Mouse (Mus musculus) midbrain, embryonic 11.5 days (tissue): ENCODE measurements around the gene Xntrpc. TPM values are rescaled to one million over a fixed set of nuclear protein-coding genes. Genes with fewer than 3 reads are reported as not detected.
"Not testable (repeated sequence)": the region's sequence is repeated elsewhere in the genome, so short reads cannot be mapped to it uniquely, and the experiment has no call there.

Experiments
- ATAC-seq: fragments of 200-750 bp; cut with Nextera tagmentation; 2 replicates; pipeline ENCODE4 v1.8.0; 2017; ENCODE audit warnings: moderate TSS enrichment, moderate library complexity; ENCODE audit not compliant: low FRiP score
- DNase-seq: peaks from one replicate; pipeline ENCODE4 v3.0.0; 2015; ENCODE audit warnings: low spot score; ENCODE audit errors: missing footprints
- H3K27ac ChIP-seq: fragments of 300-500 bp; sonication (generic); 2 replicates; pipeline ENCODE4 v1.5.1; 2014; ENCODE audit warnings: low read depth, low read length
- H3K27me3 ChIP-seq: fragments of 300-500 bp; sonication (generic); 2 replicates; pipeline ENCODE4 v1.6.1; 2014; ENCODE audit warnings: mild to moderate bottlenecking, low read length, moderate library complexity, mixed read lengths; ENCODE audit not compliant: control insufficient read depth, insufficient read depth
- H3K36me3 ChIP-seq: fragments of 300-500 bp; sonication (generic); 2 replicates; pipeline ENCODE4 v1.6.1; 2014; ENCODE audit warnings: mild to moderate bottlenecking, low read length, moderate library complexity, mixed read lengths; ENCODE audit not compliant: control insufficient read depth, insufficient read depth
- H3K4me1 ChIP-seq: fragments of 300-500 bp; sonication (generic); 2 replicates; pipeline ENCODE4 v1.6.1; 2014; ENCODE audit warnings: low read length; ENCODE audit not compliant: control insufficient read depth, insufficient read depth
- H3K4me2 ChIP-seq: fragments of 300-500 bp; sonication (generic); 2 replicates; pipeline ENCODE4 v1.6.1; 2014; ENCODE audit warnings: mild to moderate bottlenecking, moderate library complexity
- H3K4me3 ChIP-seq: fragments of 300-500 bp; sonication (generic); 2 replicates; pipeline ENCODE4 v1.5.1; 2014; ENCODE audit warnings: low read depth, low read length
- H3K9ac ChIP-seq: fragments of 300-500 bp; sonication (generic); 2 replicates; pipeline ENCODE4 v1.6.1; 2014; ENCODE audit warnings: low read length
- H3K9me3 ChIP-seq: fragments of 300-500 bp; sonication (generic); 2 replicates; pipeline ENCODE4 v1.6.1; 2016; ENCODE audit warnings: low read length; ENCODE audit not compliant: control insufficient read depth
- WGBS: fragments of 180-500 bp; shearing (Covaris S2); extraction: QIAGEN DNeasy Blood & Tissue Kit; methylation state at CpG from one replicate; pipeline ENCODE4 v1.1.7; 2014; 5-methylcytosine and 5-hydroxymethylcytosine counted together
- polyA plus RNA-seq: library from polyadenylated mRNA; unstranded; fragments of >200 nt; fragmentation: Nextera tagmentation; extraction: Ambion mirVana; gene quantifications from 2 replicates; pipeline ENCODE4 v1.2.1, GENCODE M21; 2014

The Xntrpc gene
- polyA plus RNA-seq, 1 experiment from 2014 or later: 1.2 TPM

DNA sequence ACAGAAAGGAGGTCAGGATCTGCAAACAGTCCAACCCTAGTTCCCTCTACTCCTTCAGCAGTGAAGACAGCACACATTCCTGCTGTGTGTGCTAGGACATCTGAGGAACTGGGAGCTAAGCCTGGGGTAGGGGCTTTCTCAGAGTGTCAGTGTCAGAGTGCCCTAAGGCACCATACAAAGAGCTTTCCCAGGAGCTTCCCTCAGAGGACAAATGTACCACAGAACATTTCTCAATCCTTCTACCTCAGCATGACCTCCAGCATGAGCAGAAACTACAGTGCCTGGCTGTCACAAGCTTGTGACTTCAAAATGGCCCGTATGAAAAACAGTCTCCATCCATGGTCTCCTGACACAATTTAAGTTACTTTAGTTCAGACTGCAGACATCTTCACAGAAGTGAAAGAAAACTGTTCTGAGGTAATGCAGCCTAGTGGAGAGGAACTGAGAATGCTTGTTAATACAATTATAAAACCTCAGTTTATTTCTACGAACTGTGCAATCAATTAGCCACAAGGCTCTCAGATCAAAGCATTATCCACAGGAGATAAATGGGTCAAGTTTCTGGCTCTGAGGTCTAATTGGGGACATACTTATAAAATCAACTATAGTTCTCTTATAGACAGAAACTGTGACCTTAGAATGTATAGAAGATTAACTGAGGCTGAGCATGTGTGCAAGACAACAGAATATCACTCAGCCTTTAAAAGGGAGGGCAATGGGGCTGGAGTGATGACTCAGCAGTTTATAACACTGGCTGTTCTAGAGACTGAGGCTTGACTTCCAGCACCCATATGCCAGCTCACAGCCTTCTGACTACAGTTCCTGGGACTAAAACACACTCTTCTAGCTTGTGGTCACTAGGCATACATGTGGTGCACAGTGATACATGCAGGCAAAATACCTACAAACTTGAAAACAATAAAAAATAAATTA is 40.1 kb upstream of the Xntrpc start:
- DNase-seq (no peak), ATAC-seq (no peak)
- H3K27ac ChIP-seq: no peak overlapping the region
- H3K9ac ChIP-seq: no peak overlapping the region
- WGBS: 92% methylated on average over 2 of the region's 2 CpGs
- H3K27me3 ChIP-seq: no peaks in the 10 kb centered on the region
- no peak overlapping the region for H3K4me3 ChIP-seq
- H3K4me2 ChIP-seq: no peak overlapping the region
- no peaks in the 10 kb centered on the region for H3K9me3 ChIP-seq
- H3K36me3 ChIP-seq: peaks cover 12% of the 10 kb centered on the region; the same call in 1 of the 2 replicates
- H3K4me1 ChIP-seq: no peaks in the 10 kb centered on the region

DNA sequence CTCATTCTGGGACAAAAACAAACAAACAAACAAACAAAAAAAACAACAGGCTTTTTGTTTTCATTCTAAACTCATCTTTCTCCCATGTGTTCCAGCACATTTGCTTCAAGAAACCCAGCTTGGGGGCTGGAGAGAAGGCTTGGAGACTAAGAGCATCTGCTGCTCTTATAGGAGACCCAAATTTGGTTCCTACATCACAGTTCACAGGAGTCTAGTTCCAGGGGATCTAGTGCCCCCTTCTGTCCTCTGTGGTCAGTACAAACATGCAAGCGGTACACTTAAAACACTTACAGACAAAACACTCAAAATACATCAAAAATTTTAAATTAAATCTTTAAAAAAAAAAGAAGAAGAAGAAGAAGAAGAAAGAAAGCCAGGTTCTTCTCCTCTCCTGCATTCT is 30.6 kb upstream of the Xntrpc start:
- no peak overlapping the region for H3K4me2 ChIP-seq
- H3K27ac ChIP-seq: no peak overlapping the region
- H3K36me3 ChIP-seq: peaks cover 17% of the 10 kb centered on the region
- ATAC-seq (no peak), DNase-seq (no peak)
- 89% methylated on average over 1 of the region's 1 CpGs for WGBS
- no peaks in the 10 kb centered on the region for H3K9me3 ChIP-seq
- no peaks in the 10 kb centered on the region for H3K4me1 ChIP-seq
- no peaks in the 10 kb centered on the region for H3K27me3 ChIP-seq
- H3K4me3 ChIP-seq: no peak overlapping the region
- no peak overlapping the region for H3K9ac ChIP-seq

DNA sequence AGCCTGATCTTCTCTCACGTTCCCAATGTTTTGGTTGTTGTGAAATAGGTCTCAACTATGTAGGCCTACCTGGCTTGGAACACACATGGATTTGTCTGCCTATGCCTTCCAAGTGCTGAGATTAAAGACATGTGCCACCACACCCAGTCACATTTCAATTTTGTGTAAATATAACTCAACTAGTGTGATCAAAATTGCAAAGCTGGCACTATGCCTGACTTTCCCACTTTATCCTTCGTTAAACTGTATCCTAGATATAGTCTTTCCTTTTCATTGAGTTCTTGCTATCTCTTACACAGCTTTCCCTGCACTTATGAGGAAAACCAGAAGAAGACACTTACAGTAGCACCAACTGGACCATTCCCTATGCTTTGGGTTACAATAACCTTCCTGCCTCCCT is 30.0 kb upstream of the Xntrpc start:
- Histone ChIP-seq H3K27ac (no peak overlapping the region), H3K36me3 (peaks cover 17% of the 10 kb centered on the region), H3K9ac (no peak overlapping the region), H3K4me2 (no peak overlapping the region), H3K4me1 (no peaks in the 10 kb centered on the region), H3K4me3 (no peak overlapping the region), H3K27me3 (no peaks in the 10 kb centered on the region), H3K9me3 (no peaks in the 10 kb centered on the region)
- WGBS: 91% methylated on average over 2 of the region's 2 CpGs
- ATAC-seq (no peak), DNase-seq (no peak)

DNA sequence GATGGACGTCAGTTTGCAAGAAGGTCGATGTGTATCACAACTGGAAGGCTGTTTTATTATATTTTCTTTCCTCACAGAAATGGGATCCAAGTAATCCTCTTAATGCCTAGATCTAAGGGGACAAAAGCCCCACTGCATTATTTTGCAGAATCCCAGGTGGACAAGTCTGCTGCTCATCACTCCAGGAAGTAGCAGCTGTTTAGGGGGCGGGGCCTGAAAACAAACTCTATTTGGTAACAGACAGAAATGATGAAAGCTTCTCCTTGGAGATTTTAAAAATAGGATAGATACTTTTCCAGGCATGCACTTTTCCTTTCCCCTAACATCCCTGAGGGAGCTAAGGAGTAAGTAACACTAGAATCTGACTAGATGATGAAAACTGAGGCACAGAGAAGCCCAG is 28.2 kb upstream of the Xntrpc start:
- Histone ChIP-seq H3K27me3 (no peaks in the 10 kb centered on the region), H3K4me3 (no peak overlapping the region), H3K4me1 (no peaks in the 10 kb centered on the region), H3K9ac (no peak overlapping the region), H3K36me3 (peaks cover 19% of the 10 kb centered on the region), H3K27ac (no peak overlapping the region), H3K4me2 (no peak overlapping the region), H3K9me3 (no peaks in the 10 kb centered on the region)
- DNase-seq (no peak), ATAC-seq (no peak)
- WGBS: 93% methylated on average over 3 of the region's 3 CpGs

DNA sequence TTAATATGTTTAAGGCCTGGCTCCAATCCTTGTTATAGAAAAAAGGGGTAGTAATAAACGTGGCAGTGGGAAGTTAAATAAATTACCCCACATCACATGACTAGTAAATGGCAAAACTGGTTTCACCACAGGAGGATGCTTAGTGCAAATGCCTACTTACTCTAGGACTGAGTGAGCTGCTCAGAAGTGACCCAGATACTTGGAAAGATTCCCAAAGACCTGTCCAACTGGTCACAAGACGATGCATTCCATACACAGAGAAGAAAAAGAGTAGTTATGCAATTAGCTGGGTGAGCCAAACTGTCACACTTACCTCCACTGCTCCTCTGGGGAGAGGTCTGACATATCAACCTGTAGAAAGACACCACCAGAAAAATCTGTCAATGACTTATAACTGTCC is 23.2 kb upstream of the Xntrpc start:
- 85% methylated on average over 2 of the region's 2 CpGs for WGBS
- H3K27ac ChIP-seq: no peak overlapping the region
- H3K36me3 ChIP-seq: peaks cover 16% of the 10 kb centered on the region

DNA sequence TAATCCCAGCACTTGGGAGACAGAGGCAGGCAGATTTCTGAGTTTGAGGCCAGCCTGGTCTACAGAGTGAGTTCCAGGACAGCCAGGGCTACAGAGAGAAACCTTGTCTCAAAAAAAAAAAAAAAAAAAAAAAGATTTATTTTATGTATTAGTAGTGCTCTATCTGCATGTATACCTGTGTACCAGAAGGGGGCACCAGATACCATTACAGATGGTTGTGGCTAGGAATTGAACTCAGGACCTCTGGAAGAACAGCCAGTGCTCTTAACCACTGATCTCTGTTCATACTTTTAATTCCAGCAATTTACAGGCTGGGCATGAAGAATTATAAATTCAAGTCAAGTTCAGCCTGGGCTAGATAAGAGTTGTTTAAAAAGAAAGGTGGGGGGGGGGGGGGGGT is 17.0 kb upstream of the Xntrpc start:
- not testable (repeated sequence) for H3K27me3 ChIP-seq, H3K4me3 ChIP-seq, H3K27ac ChIP-seq, H3K9me3 ChIP-seq, H3K36me3 ChIP-seq, DNase-seq, H3K9ac ChIP-seq, H3K4me2 ChIP-seq, H3K4me1 ChIP-seq, ATAC-seq

More for the DNA sequence above, 23.2 kb upstream of the Xntrpc start:
- DNase-seq: no peak
- Histone ChIP-seq H3K9me3 (no peaks in the 10 kb centered on the region), H3K27me3 (no peaks in the 10 kb centered on the region), H3K4me2 (no peak overlapping the region), H3K4me1 (no peaks in the 10 kb centered on the region), H3K4me3 (no peak overlapping the region), H3K9ac (no peak overlapping the region)
- ATAC-seq: no peak

DNA sequence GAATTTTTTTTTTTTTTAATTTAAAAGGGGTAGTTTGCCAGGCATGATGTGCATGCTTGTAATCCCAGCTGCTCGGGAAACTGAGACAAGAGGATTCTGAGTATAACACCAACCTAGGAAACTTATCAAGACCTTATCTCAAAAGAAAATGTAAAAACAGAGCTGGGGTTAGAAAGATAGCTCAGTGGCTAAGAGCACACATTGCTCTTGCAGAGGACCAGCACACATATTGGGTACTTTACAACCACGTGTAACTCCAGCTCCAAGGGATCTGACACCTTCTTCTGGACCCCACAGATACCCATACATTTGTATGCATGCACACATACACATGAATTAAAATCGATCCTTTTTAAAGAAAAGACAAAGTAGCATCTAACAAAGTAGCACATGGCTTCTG is 4.2 kb upstream of the Xntrpc start:
- Histone ChIP-seq H3K4me2 (no peak overlapping the region), H3K4me3 (no peak overlapping the region), H3K27me3 (no peaks in the 10 kb centered on the region), H3K4me1 (peaks cover 13% of the 10 kb centered on the region), H3K36me3 (no peaks in the 10 kb centered on the region), H3K27ac (no peak overlapping the region), H3K9me3 (no peaks in the 10 kb centered on the region), H3K9ac (no peak overlapping the region)
- 95% methylated on average over 3 of the region's 3 CpGs for WGBS
- ATAC-seq: no peak
- no peak for DNase-seq

DNA sequence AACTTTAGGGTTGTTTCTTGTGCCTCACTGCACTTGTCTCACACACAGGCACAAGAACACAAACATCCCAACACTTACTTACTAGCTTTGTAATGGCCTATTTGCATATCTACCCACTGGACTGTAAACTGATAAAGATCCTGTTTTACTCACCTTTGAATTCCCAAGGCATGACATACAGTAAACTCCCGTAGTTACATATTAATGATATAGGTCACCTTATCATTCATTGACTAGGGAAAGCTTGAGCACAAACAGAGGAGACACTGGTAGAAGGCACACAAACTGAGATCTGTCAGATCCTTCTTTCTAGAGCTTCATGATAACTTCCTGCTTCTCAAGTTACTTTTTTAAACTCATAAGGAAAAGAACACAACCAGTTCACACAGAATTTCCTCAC is 3.3 kb upstream of the Xntrpc start:
- H3K4me1 ChIP-seq: peaks cover 15% of the 10 kb centered on the region
- ATAC-seq: no peak
- H3K9ac ChIP-seq: no peak overlapping the region
- DNase-seq: no peak
- no peak overlapping the region for H3K4me3 ChIP-seq
- 92% methylated on average over 1 of the region's 1 CpGs for WGBS
- H3K4me2 ChIP-seq: no peak overlapping the region
- H3K9me3 ChIP-seq: no peaks in the 10 kb centered on the region
- no peaks in the 10 kb centered on the region for H3K36me3 ChIP-seq
- H3K27me3 ChIP-seq: no peaks in the 10 kb centered on the region
- no peak overlapping the region for H3K27ac ChIP-seq

DNA sequence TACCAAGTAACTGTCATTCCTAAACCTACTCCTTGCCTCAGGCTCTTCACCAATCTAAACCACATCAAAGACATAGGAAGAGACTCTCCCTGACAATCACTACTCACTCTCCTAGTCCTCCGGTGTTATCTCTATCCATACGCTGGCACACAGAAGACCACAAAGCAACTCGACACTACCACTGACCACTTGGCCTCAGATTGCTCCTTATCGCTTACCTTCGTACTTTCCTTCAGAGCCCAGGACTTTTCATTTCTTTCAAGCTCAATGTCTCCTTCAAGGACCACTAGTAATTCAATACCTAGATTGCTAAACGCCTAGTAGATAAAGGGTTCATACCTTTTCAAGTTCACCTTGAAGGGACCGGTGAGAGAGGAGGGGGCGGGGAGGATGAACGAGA is 1.6 kb upstream of the Xntrpc start:
- Histone ChIP-seq H3K9me3 (no peaks in the 10 kb centered on the region), H3K27me3 (no peaks in the 10 kb centered on the region), H3K4me1 (peaks cover 15% of the 10 kb centered on the region), H3K27ac (no peak overlapping the region), H3K4me2 (peak overlapping the region; percentile 59), H3K9ac (no peak overlapping the region), H3K36me3 (no peaks in the 10 kb centered on the region), H3K4me3 (0 out of 2 replicates have a peak overlapping the region, but pooled peaks have one; percentile 5)
- DNase-seq (no peak), ATAC-seq (no peak)
- 93% methylated on average over 9 of the region's 9 CpGs for WGBS
